Mouse (Mus musculus) heart, embryonic 11.5 days (tissue): ENCODE data around the gene Caskin1. TPM values are rescaled to one million over a fixed set of nuclear protein-coding genes. Genes with fewer than 3 reads are reported as not detected.

ENCODE experiments used
- ATAC-seq: fragments of 200-750 bp; cut with Nextera tagmentation; replicated peaks from 2 replicates; pipeline ENCODE4 v1.8.0; 2017; ENCODE audit warnings: moderate library complexity; ENCODE audit not compliant: insufficient number of reproducible peaks, low FRiP score, low TSS enrichment
- H3K27ac ChIP-seq: fragments of 300-500 bp; sonication (generic); 2 replicates; pipeline ENCODE4 v1.5.1; 2014; ENCODE audit warnings: mild to moderate bottlenecking, low read depth, low read length
- H3K27me3 ChIP-seq: fragments of 300-500 bp; sonication (generic); 2 replicates; pipeline ENCODE4 v1.6.1; 2014; ENCODE audit warnings: mild to moderate bottlenecking, low read length, mixed read lengths; ENCODE audit not compliant: control insufficient read depth, insufficient read depth
- H3K36me3 ChIP-seq: fragments of 300-500 bp; sonication (generic); 2 replicates; pipeline ENCODE4 v1.6.1; 2014; ENCODE audit warnings: mild to moderate bottlenecking, low read length, moderate library complexity, mixed read lengths; ENCODE audit not compliant: control insufficient read depth, insufficient read depth
- H3K4me1 ChIP-seq: fragments of 300-500 bp; sonication (generic); 2 replicates; pipeline ENCODE4 v1.6.1; 2014; ENCODE audit warnings: low read length; ENCODE audit not compliant: control insufficient read depth, insufficient read depth
- H3K4me2 ChIP-seq: fragments of 300-500 bp; sonication (generic); 2 replicates; pipeline ENCODE4 v1.6.1; 2014; ENCODE audit warnings: mild to moderate bottlenecking, moderate library complexity
- H3K4me3 ChIP-seq: fragments of 300-500 bp; sonication (generic); 2 replicates; pipeline ENCODE4 v1.5.1; 2014; ENCODE audit warnings: low read depth, low read length
- H3K9ac ChIP-seq: fragments of 300-500 bp; sonication (generic); 2 replicates; pipeline ENCODE4 v1.6.1; 2014; ENCODE audit warnings: mild to moderate bottlenecking, low read depth, low read length, moderate library complexity
- H3K9me3 ChIP-seq: fragments of 300-500 bp; sonication (generic); replicated peaks from 2 replicates; pipeline ENCODE4 v1.6.1; 2016; ENCODE audit warnings: low read length; ENCODE audit not compliant: control insufficient read depth
- WGBS: fragments of 180-500 bp; shearing (Covaris S2); extraction: QIAGEN DNeasy Blood & Tissue Kit; methylation state at CpG from one replicate; pipeline ENCODE4 v1.1.7; 2014; ENCODE audit not compliant: insufficient replicate concordance; 5-methylcytosine and 5-hydroxymethylcytosine counted together
- polyA plus RNA-seq: library from polyadenylated mRNA; unstranded; fragments of >200 nt; fragmentation: Nextera tagmentation; extraction: Ambion mirVana; gene quantifications from 2 replicates; pipeline ENCODE4 v1.2.1, GENCODE M21; 2014

The Caskin1 gene
- polyA plus RNA-seq, 1 experiment from 2014 or later, result 0.40 TPM

- Histone ChIP-seq H3K9ac (no peak overlapping the region), H3K4me3 (no peak overlapping the region), H3K27ac (no peak overlapping the region), H3K9me3 (no peaks in the 10 kb centered on the region), H3K27me3 (no peaks in the 10 kb centered on the region), H3K4me1 (peaks cover 32% of the 10 kb centered on the region), H3K36me3 (peaks cover 24% of the 10 kb centered on the region), H3K4me2 (no peak overlapping the region)
- whole genome bisulfite sequencing, result 88% methylated on average over 6 of the region's 6 CpGs
- ATAC-seq, result no peak
Observed at GRCm38 (mm10) chr17:24475586-24475985, 12.8 kb upstream of the Caskin1 start.

- Histone ChIP-seq H3K27me3 (no peaks in the 10 kb centered on the region), H3K4me2 (no peak overlapping the region), H3K36me3 (peaks cover 24% of the 10 kb centered on the region), H3K4me3 (no peak overlapping the region), H3K27ac (no peak overlapping the region), H3K9ac (no peak overlapping the region), H3K4me1 (peaks cover 32% of the 10 kb centered on the region), H3K9me3 (no peaks in the 10 kb centered on the region)
- WGBS, result 91% methylated on average over 10 of the region's 10 CpGs
- ATAC-seq, result no peak
Observed at GRCm38 (mm10) chr17:24476022-24476776, 12.2 kb upstream of the Caskin1 start.

GRCm38 (mm10) chr17:24477053-24477984, 11.1 kb upstream of the Caskin1 start:
- Histone ChIP-seq H3K4me1 (peaks cover 22% of the 10 kb centered on the region), H3K9ac (peak overlapping the region; percentile 87), H3K36me3 (peaks cover 24% of the 10 kb centered on the region), H3K4me2 (peak overlapping the region; percentile 72; the same call in 1 of the 2 replicates), H3K4me3 (peak overlapping the region; percentile 74), H3K9me3 (no peaks in the 10 kb centered on the region), H3K27me3 (no peaks in the 10 kb centered on the region), H3K27ac (no peak overlapping the region)
- 92% methylated on average over 20 of the region's 20 CpGs for WGBS
- no peak for ATAC-seq

- Histone ChIP-seq H3K4me3 (peak overlapping the region; percentile 74), H3K9ac (peak overlapping the region; percentile 87), H3K4me2 (peak overlapping the region; percentile 72), H3K36me3 (peaks cover 24% of the 10 kb centered on the region), H3K4me1 (peaks cover 15% of the 10 kb centered on the region; the same call in 1 of the 2 replicates), H3K27ac (no peak overlapping the region; the same call in 1 of the 2 replicates), H3K9me3 (no peaks in the 10 kb centered on the region), H3K27me3 (no peaks in the 10 kb centered on the region)
- 55% methylated on average over 11 of the region's 11 CpGs for WGBS
- ATAC-seq, result no peak
Observed at GRCm38 (mm10) chr17:24477985-24478600, 10.3 kb upstream of the Caskin1 start.

- under 1% methylated on average over 47 of the region's 48 CpGs for WGBS
- H3K9me3 ChIP-seq, result no peaks in the 10 kb centered on the region
- H3K27ac ChIP-seq, result peak within 1 kb of the TSS; percentile 93
- peaks cover 9% of the 10 kb centered on the region; the same call in 1 of the 2 replicates for H3K4me1 ChIP-seq
- peak within 1 kb of the TSS; percentile 72 for H3K4me2 ChIP-seq
- peak; percentile 90 for ATAC-seq
- peak within 1 kb of the TSS; percentile 87 for H3K9ac ChIP-seq
- peak within 1 kb of the TSS; percentile 74 for H3K4me3 ChIP-seq
- H3K36me3 ChIP-seq, result peaks cover 20% of the 10 kb centered on the region
- H3K27me3 ChIP-seq, result no peaks in the 10 kb centered on the region
Observed at GRCm38 (mm10) chr17:24478663-24479380, 9.6 kb upstream of the Caskin1 start, which contains the start of gene Mlst8. Gene Mlst8, minus strand, starts transcription at chr17:24479078.

- H3K4me3 ChIP-seq, result peak overlapping the region; percentile 74; the same call in 1 of the 2 replicates
- H3K9me3 ChIP-seq, result no peaks in the 10 kb centered on the region
- WGBS, result 29% methylated on average over 1 of the region's 1 CpGs
- no peak overlapping the region for H3K27ac ChIP-seq
- H3K4me1 ChIP-seq, result peaks cover 7% of the 10 kb centered on the region; the same call in 1 of the 2 replicates
- H3K9ac ChIP-seq, result no peak overlapping the region
- H3K4me2 ChIP-seq, result peak overlapping the region; percentile 72
- no peaks in the 10 kb centered on the region for H3K27me3 ChIP-seq
- peaks cover 17% of the 10 kb centered on the region for H3K36me3 ChIP-seq
- no peak for ATAC-seq
Observed at GRCm38 (mm10) chr17:24479431-24479830, 9.0 kb upstream of the Caskin1 start.

- peaks cover 9% of the 10 kb centered on the region for H3K4me1 ChIP-seq
- no peak for ATAC-seq
- H3K9ac ChIP-seq, result no peak overlapping the region
- H3K36me3 ChIP-seq, result peaks cover 12% of the 10 kb centered on the region
- no peaks in the 10 kb centered on the region for H3K27me3 ChIP-seq
- WGBS, result 46% methylated on average over 3 of the region's 3 CpGs
- H3K4me3 ChIP-seq, result no peak overlapping the region
- H3K9me3 ChIP-seq, result no peaks in the 10 kb centered on the region
- H3K4me2 ChIP-seq, result no peak overlapping the region; the same call in 1 of the 2 replicates
- H3K27ac ChIP-seq, result no peak overlapping the region
Observed at GRCm38 (mm10) chr17:24480201-24480826, 8.1 kb upstream of the Caskin1 start.
